Mouse (Mus musculus): Measurements from ENCODE around the gene 1520401A03Rik. TPM values are rescaled to one million over a fixed set of nuclear protein-coding genes. Genes with fewer than 3 reads are reported as not detected.

The 1520401A03Rik gene
- polyA plus RNA-seq, 1 experiment from 2014 or later, result 3.0 TPM

GRCm38 (mm10) chr17:23725477-23725876, 2.9 kb upstream of the 1520401A03Rik start:
- no peak for ATAC-seq (ENCODE audit: low FRiP score, low read depth)
- WGBS, result 62% methylated on average over 4 of the region's 4 CpGs

GRCm38 (mm10) chr17:23721886-23722285, 697 bp downstream of the 1520401A03Rik start:
- no peaks in the 10 kb centered on the region for H3K9me3 ChIP-seq
- no peak overlapping the region for H3K4me3 ChIP-seq
- no peak overlapping the region; the same call in 1 of the 2 replicates for H3K9ac ChIP-seq
- H3K4me2 ChIP-seq (replicated peaks), result no peak overlapping the region
- H3K27ac ChIP-seq, result no peak overlapping the region
- WGBS, result 83% methylated on average over 2 of the region's 2 CpGs
- H3K36me3 ChIP-seq, result no peaks in the 10 kb centered on the region
- H3K4me1 ChIP-seq, result peaks cover 8% of the 10 kb centered on the region
- ATAC-seq (ENCODE audit: low FRiP score, low read depth), result no peak
- H3K27me3 ChIP-seq, result 0 out of 2 replicates have a peak, but pooled peaks cover 3% of the 10 kb centered on the region

More at GRCm38 (mm10) chr17:23725477-23725876, 2.9 kb upstream of the 1520401A03Rik start:
- H3K4me2 ChIP-seq (replicated peaks), result peak overlapping the region; percentile 80
- peak overlapping the region; percentile 88 for H3K4me3 ChIP-seq
- H3K9ac ChIP-seq, result peak overlapping the region; percentile 70
- no peak overlapping the region; the same call in 1 of the 2 replicates for H3K27ac ChIP-seq
- H3K9me3 ChIP-seq, result no peaks in the 10 kb centered on the region
- H3K36me3 ChIP-seq, result no peaks in the 10 kb centered on the region
- H3K27me3 ChIP-seq, result 0 out of 2 replicates have a peak, but pooled peaks cover 3% of the 10 kb centered on the region
- peaks cover 17% of the 10 kb centered on the region for H3K4me1 ChIP-seq

- 35% methylated on average over 1 of the region's 1 CpGs for WGBS
These were observed 3.1 kb downstream of the 1520401A03Rik start for GRCm38 (mm10) chr17:23719455-23719854.

GRCm38 (mm10) chr17:23717003-23717402, 5.6 kb downstream of the 1520401A03Rik start:
- H3K4me2 ChIP-seq (replicated peaks), result no peak overlapping the region
- no peaks in the 10 kb centered on the region for H3K9me3 ChIP-seq
- no peak overlapping the region for H3K27ac ChIP-seq
- no peak overlapping the region for H3K4me3 ChIP-seq
- no peak overlapping the region for H3K9ac ChIP-seq
- 0 out of 2 replicates have a peak, but pooled peaks cover 3% of the 10 kb centered on the region for H3K27me3 ChIP-seq
- WGBS, result 57% methylated on average over 2 of the region's 2 CpGs
- H3K36me3 ChIP-seq, result no peaks in the 10 kb centered on the region
- H3K4me1 ChIP-seq, result no peaks in the 10 kb centered on the region
- ATAC-seq (ENCODE audit: low FRiP score, low read depth), result no peak

More at GRCm38 (mm10) chr17:23719455-23719854, 3.1 kb downstream of the 1520401A03Rik start:
- Histone ChIP-seq H3K27ac (no peak overlapping the region), H3K36me3 (no peaks in the 10 kb centered on the region), H3K4me1 (no peaks in the 10 kb centered on the region), H3K9ac (no peak overlapping the region), H3K27me3 (0 out of 2 replicates have a peak, but pooled peaks cover 3% of the 10 kb centered on the region), H3K9me3 (no peaks in the 10 kb centered on the region), H3K4me3 (no peak overlapping the region), H3K4me2 (replicated peaks) (no peak overlapping the region)
- ATAC-seq (ENCODE audit: low FRiP score, low read depth), result no peak

- Histone ChIP-seq H3K4me3 (no peak overlapping the region), H3K27me3 (peaks cover 25% of the 10 kb centered on the region), H3K4me1 (no peaks in the 10 kb centered on the region), H3K9ac (no peak overlapping the region), H3K36me3 (no peaks in the 10 kb centered on the region), H3K9me3 (no peaks in the 10 kb centered on the region), H3K4me2 (replicated peaks) (no peak overlapping the region), H3K27ac (no peak overlapping the region)
- ATAC-seq (ENCODE audit: low FRiP score, low read depth), result 0 out of 2 replicates have a peak, but pooled peaks have one; percentile 62
- WGBS, result 0% methylated on average over 3 of the region's 3 CpGs
These were observed 16.4 kb downstream of the 1520401A03Rik start for GRCm38 (mm10) chr17:23706212-23706611.

GRCm38 (mm10) chr17:23705525-23706104, 17.0 kb downstream of the 1520401A03Rik start:
- ATAC-seq (ENCODE audit: low FRiP score, low read depth), result no peak
- WGBS, result 70% methylated on average over 7 of the region's 7 CpGs

GRCm38 (mm10) chr17:23704741-23705140, 17.8 kb downstream of the 1520401A03Rik start:
- 38% methylated on average over 7 of the region's 7 CpGs for WGBS

More at GRCm38 (mm10) chr17:23705525-23706104, 17.0 kb downstream of the 1520401A03Rik start:
- H3K36me3 ChIP-seq, result no peaks in the 10 kb centered on the region
- H3K27ac ChIP-seq, result no peak overlapping the region
- no peaks in the 10 kb centered on the region for H3K4me1 ChIP-seq
- H3K4me3 ChIP-seq, result no peak overlapping the region
- H3K27me3 ChIP-seq, result peaks cover 31% of the 10 kb centered on the region
- no peak overlapping the region for H3K9ac ChIP-seq
- H3K9me3 ChIP-seq, result no peaks in the 10 kb centered on the region
- H3K4me2 ChIP-seq (replicated peaks), result no peak overlapping the region

GRCm38 (mm10) chr17:23703301-23703700, 19.3 kb downstream of the 1520401A03Rik start:
- Histone ChIP-seq H3K4me3 (no peak overlapping the region), H3K27ac (no peak overlapping the region), H3K27me3 (peaks cover 50% of the 10 kb centered on the region), H3K36me3 (no peaks in the 10 kb centered on the region), H3K9me3 (no peaks in the 10 kb centered on the region), H3K9ac (no peak overlapping the region), H3K4me2 (replicated peaks) (no peak overlapping the region), H3K4me1 (peaks cover 7% of the 10 kb centered on the region)
- ATAC-seq (ENCODE audit: low FRiP score, low read depth), result no peak
- 82% methylated on average over 9 of the region's 9 CpGs for WGBS

More at GRCm38 (mm10) chr17:23704741-23705140, 17.8 kb downstream of the 1520401A03Rik start:
- Histone ChIP-seq H3K4me3 (no peak overlapping the region), H3K36me3 (no peaks in the 10 kb centered on the region), H3K27ac (no peak overlapping the region), H3K9me3 (no peaks in the 10 kb centered on the region), H3K27me3 (peaks cover 37% of the 10 kb centered on the region), H3K9ac (no peak overlapping the region), H3K4me1 (0 out of 2 replicates have a peak, but pooled peaks cover under 1% of the 10 kb centered on the region), H3K4me2 (replicated peaks) (no peak overlapping the region)
- no peak for ATAC-seq (ENCODE audit: low FRiP score, low read depth)

- peaks cover 55% of the 10 kb centered on the region for H3K27me3 ChIP-seq
- WGBS, result under 1% methylated on average over 27 of the region's 28 CpGs
- H3K4me1 ChIP-seq, result peaks cover 21% of the 10 kb centered on the region
- peak overlapping the region; percentile 69; the same call in 1 of the 2 replicates for H3K9ac ChIP-seq
- peak overlapping the region; percentile 100 for H3K4me2 ChIP-seq (replicated peaks)
- ATAC-seq (ENCODE audit: low FRiP score, low read depth), result peak; percentile 88
- H3K9me3 ChIP-seq, result no peaks in the 10 kb centered on the region
- peak overlapping the region; percentile 64 for H3K4me3 ChIP-seq
- no peak overlapping the region for H3K27ac ChIP-seq
- H3K36me3 ChIP-seq, result no peaks in the 10 kb centered on the region
These were observed 22.5 kb downstream of the 1520401A03Rik start for GRCm38 (mm10) chr17:23700079-23700478.

GRCm38 (mm10) chr17:23699131-23700077, 23.2 kb downstream of the 1520401A03Rik start:
- peaks cover 21% of the 10 kb centered on the region for H3K4me1 ChIP-seq
- peak overlapping the region; percentile 64 for H3K4me3 ChIP-seq
- H3K9me3 ChIP-seq, result no peaks in the 10 kb centered on the region
- H3K27me3 ChIP-seq, result peaks cover 55% of the 10 kb centered on the region
- H3K27ac ChIP-seq, result no peak overlapping the region
- H3K4me2 ChIP-seq (replicated peaks), result peak overlapping the region; percentile 100
- WGBS, result under 1% methylated on average over 62 of the region's 101 CpGs
- H3K36me3 ChIP-seq, result no peaks in the 10 kb centered on the region
- H3K9ac ChIP-seq, result peak overlapping the region; percentile 69
- peak; percentile 22 for ATAC-seq (ENCODE audit: low FRiP score, low read depth)

GRCm38 (mm10) chr17:23695801-23696200, 26.8 kb downstream of the 1520401A03Rik start:
- no peak for ATAC-seq (ENCODE audit: low FRiP score, low read depth)
- Histone ChIP-seq H3K4me1 (peaks cover 21% of the 10 kb centered on the region), H3K9me3 (no peaks in the 10 kb centered on the region), H3K4me3 (no peak overlapping the region), H3K36me3 (no peaks in the 10 kb centered on the region), H3K27me3 (peaks cover 38% of the 10 kb centered on the region), H3K27ac (no peak overlapping the region), H3K9ac (no peak overlapping the region), H3K4me2 (replicated peaks) (no peak overlapping the region)
- 2% methylated on average over 3 of the region's 3 CpGs for WGBS

- Histone ChIP-seq H3K4me1 (peaks cover 18% of the 10 kb centered on the region), H3K27ac (no peak overlapping the region), H3K4me3 (no peak overlapping the region), H3K4me2 (replicated peaks) (no peak overlapping the region), H3K9me3 (no peaks in the 10 kb centered on the region), H3K36me3 (no peaks in the 10 kb centered on the region), H3K9ac (no peak overlapping the region), H3K27me3 (peaks cover 25% of the 10 kb centered on the region)
- WGBS, result 67% methylated on average over 1 of the region's 1 CpGs
- ATAC-seq (ENCODE audit: low FRiP score, low read depth), result no peak
These were observed 28.1 kb downstream of the 1520401A03Rik start for GRCm38 (mm10) chr17:23694491-23694890.
